Mouse (Mus musculus): ENCODE results near the gene Coa3. TPM values are rescaled to one million over a fixed set of nuclear protein-coding genes. Genes with fewer than 3 reads are reported as not detected.

The Coa3 gene
- total and polyA plus RNA-seq, 3 experiments: 120 to 325 TPM; not detected in 1

DNA sequence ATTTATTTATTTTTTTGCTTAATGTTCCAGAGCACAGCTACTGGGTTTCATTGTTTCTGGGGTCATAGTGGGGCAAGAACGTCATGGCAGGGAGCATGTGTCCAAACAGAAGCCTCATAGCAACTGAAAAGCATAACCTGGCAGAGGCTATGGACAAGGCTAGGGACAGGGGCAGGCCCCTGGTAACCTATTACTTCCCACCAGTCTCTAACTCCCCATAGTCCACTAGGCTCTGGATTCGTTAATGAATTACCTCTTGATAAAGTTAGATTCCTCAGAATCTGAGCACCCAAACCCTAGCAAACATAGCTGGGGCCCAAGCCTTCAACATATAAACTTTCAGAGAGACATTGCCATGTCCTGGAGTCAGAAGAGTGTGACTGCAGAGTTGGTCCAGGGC lies 27.9 kb downstream of the Coa3 start:
- Histone ChIP-seq H3K9me3 (replicated peaks; ENCODE audit: insufficient read depth, low read length) (no peaks in the 10 kb centered on the region), H3K79me2 (ENCODE audit: control insufficient read depth, insufficient read depth, low read length, poor library complexity) (peaks cover 7% of the 10 kb centered on the region), H3K27ac (ENCODE audit: control insufficient read depth, low read depth, low read length) (no peak overlapping the region), H3K4me3 (ENCODE audit: control insufficient read depth in 1 of 2, insufficient read depth in 1 of 2, low read depth in 2 of 2, low read length in 2 of 2) (no peak overlapping the region), H3K9ac (ENCODE audit: control insufficient read depth, low read depth, low read length, poor library complexity, severe bottlenecking) (no peak overlapping the region), H3K27me3 (ENCODE audit: control insufficient read depth in 1 of 2, insufficient read depth in 2 of 2, low read length in 2 of 2) (no peaks in the 10 kb centered on the region), H3K36me3 (ENCODE audit: control insufficient read depth in 1 of 2, insufficient read depth in 2 of 2, low read length in 2 of 2) (peaks cover 0 to 10% of the 10 kb centered on the region in 2 experiments; a peak in 2 of 4 replicates), H3K4me1 (ENCODE audit: control insufficient read depth in 1 of 2, insufficient read depth in 2 of 2, low read length in 2 of 2) (peaks cover 0 to 5% of the 10 kb centered on the region in 2 experiments; a peak in 1 of 4 replicates)
- no peak for DNase-seq (ENCODE audit: low read depth, low spot score)
- no peak for TF ChIP-seq CHD2 (IDR thresholded peaks at IDR 0.05; ENCODE audit: low read length)
- TF ChIP-seq SMC3 (IDR thresholded peaks at IDR 0.05; ENCODE audit: low read depth, low read length): no peak
- no peak for TF ChIP-seq RCOR1 (IDR thresholded peaks at IDR 0.05; ENCODE audit: low read depth, low read length)
- no peak for TF ChIP-seq MAFK (IDR thresholded peaks at IDR 0.05; ENCODE audit: borderline replicate concordance, low read depth, low read length)
- TF ChIP-seq TBP (IDR thresholded peaks at IDR 0.05; ENCODE audit: low read depth, low read length): no peak
- TF ChIP-seq USF1 (IDR thresholded peaks at IDR 0.05; ENCODE audit: low read depth, low read length): no peak
- no peak for TF ChIP-seq TAL1 (IDR thresholded peaks at IDR 0.05; ENCODE audit: low read length)
- TF ChIP-seq POLR2AphosphoS2 (IDR thresholded peaks at IDR 0.05; ENCODE audit: low read length): no peak
- TF ChIP-seq ZKSCAN1 (IDR thresholded peaks at IDR 0.05; ENCODE audit: low read depth, low read length): no peak
- no peak for TF ChIP-seq MYC (IDR thresholded peaks at IDR 0.05; ENCODE audit: low read depth, low read length)
- no peak for TF ChIP-seq RAD21 (IDR thresholded peaks at IDR 0.05; ENCODE audit: low read depth, low read length)

GRCm38 (mm10) chr11:101248258-101248994 lies 30.5 kb downstream of the Coa3 start:
- Histone ChIP-seq H3K27ac (ENCODE audit: control insufficient read depth, low read depth, low read length) (no peak overlapping the region), H3K36me3 (ENCODE audit: control insufficient read depth in 1 of 2, insufficient read depth in 2 of 2, low read length in 2 of 2) (peaks cover 0 to 4% of the 10 kb centered on the region in 2 experiments; a peak in 1 of 4 replicates), H3K27me3 (ENCODE audit: control insufficient read depth in 1 of 2, insufficient read depth in 2 of 2, low read length in 2 of 2) (peaks cover 0 to 1% of the 10 kb centered on the region in 2 experiments; a peak in 1 of 4 replicates), H3K9me3 (replicated peaks; ENCODE audit: insufficient read depth, low read length) (no peaks in the 10 kb centered on the region), H3K4me3 (ENCODE audit: control insufficient read depth in 1 of 2, insufficient read depth in 1 of 2, low read depth in 2 of 2, low read length in 2 of 2) (no peak overlapping the region), H3K9ac (ENCODE audit: control insufficient read depth, low read depth, low read length, poor library complexity, severe bottlenecking) (no peak overlapping the region), H3K79me2 (ENCODE audit: control insufficient read depth, insufficient read depth, low read length, poor library complexity) (no peaks in the 10 kb centered on the region), H3K4me1 (ENCODE audit: control insufficient read depth in 1 of 2, insufficient read depth in 2 of 2, low read length in 2 of 2) (peaks cover 0 to 6% of the 10 kb centered on the region in 2 experiments; a peak in 2 of 4 replicates)
- TF ChIP-seq TBP (IDR thresholded peaks at IDR 0.05; ENCODE audit: low read depth, low read length) (no peak), ZC3H11A (IDR thresholded peaks at IDR 0.05; ENCODE audit: low read depth, low read length) (peak; percentile 86), RAD21 (IDR thresholded peaks at IDR 0.05; ENCODE audit: low read depth, low read length) (peak; percentile 79), CTCF (IDR thresholded peaks at IDR 0.05 in 2 of 3, conservative IDR thresholded peaks at IDR 0.05 in 1 of 3; ENCODE audit: control insufficient read depth in 1 of 3, insufficient read depth in 1 of 3, low read depth in 2 of 3, low read length in 3 of 3, poor library complexity in 1 of 3, severe bottlenecking in 1 of 3) (peak; percentile 39 to 82 (median 80); a peak in 5 of 6 replicates), SMC3 (IDR thresholded peaks at IDR 0.05; ENCODE audit: low read depth, low read length) (peak; percentile 91)
- DNase-seq (ENCODE audit: low read depth, low spot score): peak; percentile 88

Data from MEL (cell line).